Mouse (Mus musculus) inflammation-experienced regulatory T-cells, adult 6 months (primary cell): ENCODE results near the gene Myh2. TPM values are rescaled to one million over a fixed set of nuclear protein-coding genes. Genes with fewer than 3 reads are reported as not detected.

ENCODE experiments used
- ATAC-seq: one replicate; pipeline ENCODE4 v1.8.0; 2017
- polyA plus RNA-seq, 3 experiments: library from polyadenylated mRNA; unstranded; fragments of 100-300 nt; shearing (Covaris generic); gene quantifications; one replicate each; pipeline ENCODE4 v1.2.1; 2017

The Myh2 gene
- polyA plus RNA-seq, 3 experiments from 2014 or later: not detected

DNA sequence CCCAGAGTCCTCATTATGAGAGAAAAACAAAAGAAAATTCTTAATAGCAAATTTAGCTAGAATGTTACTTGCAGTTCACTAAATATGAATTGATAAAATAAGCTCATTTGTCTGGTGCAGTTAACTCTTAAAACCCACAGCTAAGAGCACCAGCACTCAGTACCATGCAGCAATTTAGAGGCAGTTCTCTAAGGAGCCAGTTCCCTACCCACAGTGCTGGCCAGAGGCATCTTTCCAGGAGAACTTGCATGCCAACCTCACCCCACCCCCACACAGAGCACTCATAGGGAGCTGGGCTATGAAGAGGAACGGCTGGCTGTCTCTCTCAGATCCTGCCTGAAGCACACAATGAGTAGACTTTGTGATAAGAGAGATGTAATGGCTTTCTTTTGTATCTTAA, 17.7 kb upstream of the Myh2 start:
- no peak for ATAC-seq

DNA sequence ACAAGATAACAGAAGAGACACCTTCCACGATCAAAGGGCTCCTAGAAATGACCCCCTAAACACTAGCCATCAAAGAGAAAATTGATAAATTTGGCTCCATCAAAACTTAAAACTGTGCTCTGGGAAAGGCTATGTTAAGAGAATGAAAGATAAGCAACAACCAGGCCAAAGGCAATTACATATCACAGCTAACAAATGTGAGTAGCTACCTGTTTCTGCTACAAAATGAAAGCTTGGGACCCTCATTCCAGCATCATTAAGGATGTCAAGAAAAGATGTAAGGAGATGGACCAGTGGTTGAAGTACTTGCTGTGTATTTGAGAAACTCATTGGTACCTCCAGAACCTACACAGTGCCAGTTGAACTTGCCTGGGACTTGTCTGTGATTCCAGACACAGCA, 17.0 kb upstream of the Myh2 start:
- no peak for ATAC-seq

DNA sequence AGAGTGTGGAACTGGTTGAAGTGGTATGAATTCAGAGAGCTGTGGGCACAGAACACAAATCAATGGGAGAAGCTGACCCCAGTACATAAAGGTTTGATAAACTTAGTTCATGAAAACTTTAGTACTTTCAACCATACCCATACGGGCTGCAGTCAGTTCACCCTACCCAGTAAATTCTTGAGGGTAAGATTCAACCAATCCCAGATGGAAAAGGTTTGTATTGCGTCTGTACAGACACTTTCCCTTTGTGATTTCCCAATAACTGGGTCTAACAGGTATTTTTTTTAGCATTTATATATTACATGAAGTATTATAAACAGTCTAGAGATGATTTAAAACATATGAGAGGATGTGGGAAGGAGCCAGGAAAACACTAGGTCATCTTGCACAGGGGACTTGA, 15.2 kb upstream of the Myh2 start:
- no peak for ATAC-seq

DNA sequence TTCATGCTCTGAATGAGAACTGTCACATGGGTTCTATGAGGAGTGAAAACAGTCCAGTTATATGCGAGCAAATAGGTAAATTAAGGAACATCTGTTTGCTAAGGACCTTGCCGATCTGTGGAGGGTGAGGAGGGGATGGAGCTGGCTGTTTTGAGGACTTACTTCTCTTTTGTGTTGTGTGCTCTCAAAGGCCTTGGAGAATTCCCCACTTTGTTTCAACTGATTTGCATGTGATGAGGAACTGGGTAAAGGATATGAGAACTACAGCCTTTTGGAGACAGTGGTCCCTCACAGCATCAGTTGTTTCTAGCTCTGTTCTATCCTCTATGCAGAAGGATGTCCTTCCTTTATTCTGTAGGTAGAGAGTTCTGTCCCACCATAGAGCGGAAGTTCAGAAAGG, 10.7 kb upstream of the Myh2 start:
- no peak for ATAC-seq

DNA sequence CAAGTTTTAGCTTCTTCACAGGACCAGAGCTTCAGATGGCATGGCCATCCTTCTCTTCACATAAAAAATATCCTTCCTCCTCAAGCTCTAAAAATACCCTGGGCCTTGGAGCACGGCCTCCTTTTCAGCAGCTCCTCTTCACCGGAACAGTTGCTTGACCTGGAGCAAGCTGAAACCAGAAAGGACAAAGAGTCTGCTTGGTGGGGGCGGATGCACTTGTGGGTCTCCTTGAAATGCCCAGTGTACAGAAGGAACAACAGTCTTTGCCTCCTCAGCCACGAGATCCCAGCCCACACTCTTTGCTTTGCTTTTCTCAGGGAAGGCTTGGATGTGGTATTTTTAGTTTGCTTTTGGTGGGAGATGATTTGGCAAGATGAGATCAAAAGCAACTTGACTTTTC, 7.1 kb upstream of the Myh2 start:
- ATAC-seq: no peak

DNA sequence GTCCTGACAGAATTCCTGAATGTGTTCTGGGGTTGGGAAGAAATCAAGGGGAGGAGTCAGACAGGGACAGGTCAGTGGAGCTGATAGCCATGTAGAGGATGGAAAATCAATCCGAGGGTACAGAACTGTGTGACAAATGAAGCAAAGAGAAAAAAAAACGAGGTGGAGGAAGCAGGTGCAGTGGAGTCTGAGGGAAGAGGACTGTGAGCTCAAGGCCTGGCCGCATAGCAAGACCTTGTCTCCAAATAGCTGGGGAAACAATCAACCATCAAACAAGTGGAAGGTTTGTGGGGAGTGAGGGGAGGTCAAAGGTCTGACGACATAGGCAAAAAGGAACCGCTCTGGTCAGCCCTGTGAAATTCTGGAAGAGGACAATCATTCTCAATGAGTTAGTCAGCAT, 6.0 kb upstream of the Myh2 start:
- ATAC-seq: no peak

DNA sequence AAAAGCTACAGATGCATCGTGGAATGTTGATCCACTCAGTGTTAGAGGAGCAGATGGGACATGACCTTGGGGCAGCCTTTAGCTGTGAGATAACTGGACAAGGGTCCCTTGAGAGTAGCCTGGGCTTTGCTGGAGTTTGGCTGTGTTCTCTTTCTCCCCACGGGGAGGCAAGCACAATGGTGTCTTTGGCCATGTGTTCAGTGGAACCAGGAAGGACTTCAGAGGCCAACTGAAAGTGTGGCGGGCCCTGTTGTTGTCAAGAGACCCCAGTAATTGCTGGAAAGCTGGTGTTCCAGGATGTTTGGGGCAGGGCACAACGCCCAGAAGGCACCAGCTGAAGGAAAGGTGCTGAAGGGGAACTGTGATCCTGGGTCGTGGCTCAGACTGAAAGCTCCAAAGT, 1.5 kb upstream of the Myh2 start:
- ATAC-seq: no peak

DNA sequence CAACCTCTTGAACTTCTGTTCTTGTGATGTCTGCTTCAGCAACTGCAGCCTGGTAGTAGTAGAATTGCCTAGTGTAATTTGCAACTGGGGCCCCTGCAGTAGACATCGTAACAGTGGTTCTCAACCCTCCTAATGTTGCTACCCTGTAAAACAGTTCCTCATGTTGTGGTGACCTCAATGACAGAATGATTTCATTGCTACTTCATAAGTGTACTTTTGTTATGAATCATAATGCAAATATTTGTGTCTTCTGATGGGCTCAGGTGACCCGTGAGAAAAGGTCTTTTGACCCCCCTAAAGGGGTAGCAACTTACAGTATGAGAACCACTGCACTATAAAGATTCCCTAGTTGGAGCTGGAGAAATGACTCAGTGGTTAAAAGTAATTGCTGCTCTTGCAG, 1.6 kb downstream of the Myh2 start:
- ATAC-seq: no peak

DNA sequence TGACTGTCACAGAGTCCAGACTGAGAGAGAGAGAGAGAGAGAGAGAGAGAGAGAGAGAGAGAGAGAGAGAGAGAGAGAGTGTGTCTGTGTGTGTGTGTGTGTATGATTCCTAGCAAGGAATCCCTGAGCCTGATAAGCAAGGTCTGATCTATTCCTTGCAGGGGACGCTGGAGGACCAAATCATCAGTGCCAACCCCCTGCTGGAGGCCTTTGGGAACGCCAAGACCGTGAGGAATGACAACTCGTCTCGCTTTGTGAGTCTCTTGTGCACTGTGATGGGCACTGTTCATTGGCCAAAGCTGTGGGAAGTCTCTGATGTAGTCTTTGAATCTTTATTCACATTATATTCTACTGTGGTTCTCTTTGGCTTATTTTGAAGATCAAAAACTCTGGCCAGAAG, 5.5 kb downstream of the Myh2 start:
- ATAC-seq: no peak

DNA sequence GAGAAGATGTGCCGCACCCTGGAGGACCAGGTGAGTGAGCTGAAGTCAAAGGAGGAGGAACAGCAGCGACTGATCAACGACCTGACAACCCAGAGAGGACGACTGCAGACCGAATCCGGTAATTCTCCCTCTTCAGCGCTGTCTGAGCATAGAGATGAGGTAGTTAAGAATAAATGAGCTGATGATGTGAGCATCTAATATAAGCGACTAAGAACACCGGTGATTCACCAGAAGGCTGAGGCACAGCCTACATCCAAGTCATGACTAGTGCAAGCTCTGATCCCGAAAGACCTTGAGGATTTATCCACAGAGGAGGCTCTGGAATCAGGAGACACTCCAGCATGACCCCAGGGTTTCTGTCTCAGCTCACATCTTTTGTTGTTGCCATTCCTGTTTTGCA, 19.5 kb downstream of the Myh2 start:
- no peak for ATAC-seq

DNA sequence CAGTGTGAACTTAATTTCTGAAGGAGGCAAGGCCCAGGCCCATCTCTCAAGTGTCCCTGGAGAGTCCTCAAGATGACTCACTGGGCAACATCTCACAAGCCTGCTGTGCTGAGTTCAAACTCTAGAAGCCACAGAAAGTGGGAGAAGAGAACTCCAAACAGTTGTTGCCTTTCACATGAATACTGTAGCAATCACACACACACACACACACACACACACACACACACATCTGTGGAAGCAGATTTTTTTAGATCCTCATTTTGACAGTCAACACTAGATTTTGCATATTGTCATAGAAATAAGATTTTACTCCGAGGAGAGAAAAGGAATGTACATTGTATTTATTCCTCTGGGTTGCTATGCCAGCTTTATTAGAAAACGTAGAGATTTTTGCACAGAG, 20.0 kb downstream of the Myh2 start:
- no peak for ATAC-seq

DNA sequence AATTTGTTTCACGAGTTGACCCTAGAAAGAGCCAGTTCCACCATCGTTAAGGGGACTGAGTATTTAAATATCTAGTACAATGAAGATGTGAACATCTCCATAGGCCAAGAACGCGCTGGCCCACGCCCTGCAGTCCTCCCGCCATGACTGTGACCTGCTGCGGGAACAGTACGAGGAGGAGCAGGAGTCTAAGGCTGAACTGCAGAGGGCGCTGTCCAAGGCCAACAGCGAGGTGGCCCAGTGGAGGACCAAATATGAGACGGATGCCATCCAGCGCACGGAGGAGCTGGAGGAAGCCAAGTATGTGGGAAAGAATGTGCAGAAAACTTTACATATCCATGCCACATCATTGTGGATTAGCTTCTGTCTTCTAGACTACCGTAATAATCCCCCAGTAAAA, 20.7 kb downstream of the Myh2 start:
- ATAC-seq: no peak

DNA sequence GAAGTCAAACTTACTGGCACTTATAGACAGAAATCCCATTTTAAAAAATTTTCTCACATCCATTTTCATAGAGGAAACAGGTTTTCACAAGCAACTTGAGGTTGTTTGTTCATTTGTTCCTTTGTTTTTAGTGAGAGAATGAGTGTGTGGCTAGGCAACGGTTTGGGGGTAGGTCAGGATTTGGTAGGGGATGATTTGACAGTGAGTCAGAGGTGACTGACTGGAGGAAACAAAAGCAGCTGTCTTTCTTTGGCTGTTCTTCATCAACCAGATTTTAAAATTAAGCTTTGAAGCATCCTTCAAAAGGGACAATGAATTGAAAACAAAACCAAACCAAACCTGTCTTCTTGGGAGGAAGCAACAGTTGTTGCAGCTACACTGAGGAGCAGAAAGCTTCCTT, 28.5 kb downstream of the Myh2 start:
- ATAC-seq: no peak

DNA sequence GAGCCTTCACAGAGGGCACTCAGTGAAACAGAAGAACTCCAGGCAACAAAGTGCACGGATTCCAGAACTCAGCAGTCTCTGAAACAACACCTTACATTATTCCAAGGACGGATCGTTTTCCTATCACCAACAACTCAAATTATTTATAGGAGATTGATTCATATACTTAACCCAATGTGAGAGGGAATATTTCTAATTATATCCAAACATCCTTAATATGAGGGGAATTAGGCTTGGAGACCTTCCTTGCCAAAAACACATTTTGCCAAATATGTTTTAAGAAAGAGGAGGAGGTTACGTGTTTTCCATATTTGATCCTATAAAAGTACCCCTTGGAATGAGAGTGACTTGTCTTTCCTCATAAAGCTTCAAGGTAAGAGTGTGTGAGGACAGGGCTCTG, 28.9 kb downstream of the Myh2 start, which contains the start of gene Myh1:
Myh1 (plus strand) TSS at position 301 of the 400 bp plus-strand sequence.
- ATAC-seq: no peak

DNA sequence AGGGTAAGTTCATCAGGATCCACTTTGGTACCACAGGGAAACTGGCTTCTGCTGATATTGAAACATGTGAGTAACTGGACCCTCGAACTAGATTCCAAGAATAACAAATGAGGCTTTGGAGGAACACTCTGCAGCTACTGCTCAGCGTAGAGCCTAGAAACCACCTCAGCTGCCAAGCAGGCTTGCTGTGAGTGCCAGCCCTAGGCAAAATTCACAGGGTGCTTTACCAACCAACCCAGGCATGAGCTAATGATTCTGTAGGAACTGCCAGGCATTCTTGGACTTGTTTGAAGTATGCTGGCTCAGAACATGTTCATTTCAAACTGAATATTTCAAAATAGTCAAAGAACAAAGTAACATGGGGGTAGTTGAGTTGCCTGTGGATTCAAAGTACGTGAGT, 33.9 kb downstream of the Myh2 start:
- no peak for ATAC-seq

DNA sequence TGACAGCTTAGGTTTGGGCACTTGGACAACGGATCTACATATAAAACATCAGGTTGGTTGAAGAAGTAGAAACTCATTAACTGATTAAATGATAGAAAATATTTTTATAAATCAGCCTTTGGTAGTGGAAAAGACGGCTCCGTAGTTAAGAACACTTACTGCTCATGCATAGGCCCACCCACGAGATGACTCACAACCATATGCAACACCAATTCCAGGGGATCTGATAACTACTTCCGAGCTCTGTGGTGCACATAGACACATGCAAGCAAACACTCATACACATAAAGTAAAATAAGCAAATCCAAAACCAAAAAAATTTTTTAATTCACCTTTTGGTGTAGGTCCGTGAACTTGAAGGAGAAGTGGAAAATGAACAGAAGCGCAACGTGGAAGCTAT, 51.0 kb downstream of the Myh2 start:
- ATAC-seq: no peak

DNA sequence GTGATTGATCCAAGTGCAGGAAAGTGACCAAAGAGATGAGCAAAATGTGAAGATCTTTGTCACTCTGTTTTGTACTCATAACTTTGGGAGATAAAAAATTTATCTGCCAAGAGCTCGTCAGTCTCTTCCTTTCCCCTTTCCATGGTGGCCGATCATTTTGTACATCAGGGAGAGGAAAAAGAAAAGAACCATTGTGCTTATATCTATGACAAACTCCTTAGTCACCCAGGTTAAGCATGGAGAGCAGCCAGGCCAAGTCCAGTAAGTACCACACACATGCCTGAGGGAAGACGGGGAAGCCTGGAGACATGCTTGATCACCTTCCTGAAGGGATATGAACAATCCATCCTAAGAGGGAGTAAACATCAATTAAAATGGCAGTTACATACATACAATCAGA, 53.6 kb downstream of the Myh2 start:
- ATAC-seq: no peak

DNA sequence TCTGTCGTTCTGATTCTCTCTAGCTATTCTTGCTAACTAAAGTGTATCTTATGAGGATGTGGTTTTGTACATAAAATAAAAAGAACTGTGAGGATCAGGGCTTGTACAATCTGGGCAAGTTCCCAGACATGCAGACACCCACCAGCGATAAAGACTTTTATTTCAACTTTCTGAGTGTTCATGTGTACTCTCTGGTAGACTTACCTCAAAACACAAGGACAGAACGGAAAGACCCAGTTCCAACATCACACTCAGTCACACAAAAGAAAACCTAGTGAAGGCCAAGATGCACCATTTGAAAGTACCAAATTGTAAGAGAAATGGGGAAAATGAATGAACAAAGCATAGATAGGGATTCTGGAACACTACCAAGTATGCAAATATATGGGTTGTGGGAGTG, 57.9 kb downstream of the Myh2 start:
- no peak for ATAC-seq

DNA sequence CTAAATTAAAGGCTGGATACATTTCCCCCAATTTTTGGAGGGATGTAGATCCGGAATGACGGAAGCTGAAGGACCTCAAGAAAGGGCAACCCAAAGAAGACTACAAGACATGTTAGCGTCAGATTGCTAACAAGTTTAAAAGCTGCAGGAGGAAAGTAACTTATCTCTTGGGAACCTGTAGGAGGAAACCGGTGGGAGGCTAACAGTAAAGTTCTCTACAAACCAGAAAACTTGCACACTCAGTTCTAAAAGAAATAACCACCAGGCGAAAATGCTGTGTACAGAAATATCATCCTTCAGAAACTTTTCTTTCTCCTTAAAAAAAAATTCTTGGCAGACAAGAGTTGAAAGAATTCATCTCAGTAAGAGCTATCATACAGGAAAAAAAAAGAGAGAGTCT, 58.3 kb downstream of the Myh2 start:
- ATAC-seq: no peak

DNA sequence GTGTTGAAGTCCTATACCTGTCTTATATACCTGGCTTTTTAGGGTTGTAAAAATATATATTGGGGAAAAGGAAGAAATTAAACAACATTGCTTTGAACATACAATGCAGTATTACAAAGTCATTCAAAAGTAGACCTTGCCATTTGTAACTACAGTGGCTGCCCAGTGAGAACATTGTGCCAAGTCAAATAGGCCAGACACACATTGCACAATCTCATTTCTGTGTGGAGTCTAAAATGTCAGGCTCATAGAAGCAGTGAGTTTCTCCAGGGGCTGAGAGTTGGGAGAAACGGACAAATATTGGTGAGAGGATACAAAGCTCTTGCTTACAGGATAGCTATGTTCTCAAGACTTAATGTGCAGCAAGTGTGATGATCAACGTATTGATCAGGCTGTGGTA, 59.1 kb downstream of the Myh2 start:
- ATAC-seq: no peak

DNA sequence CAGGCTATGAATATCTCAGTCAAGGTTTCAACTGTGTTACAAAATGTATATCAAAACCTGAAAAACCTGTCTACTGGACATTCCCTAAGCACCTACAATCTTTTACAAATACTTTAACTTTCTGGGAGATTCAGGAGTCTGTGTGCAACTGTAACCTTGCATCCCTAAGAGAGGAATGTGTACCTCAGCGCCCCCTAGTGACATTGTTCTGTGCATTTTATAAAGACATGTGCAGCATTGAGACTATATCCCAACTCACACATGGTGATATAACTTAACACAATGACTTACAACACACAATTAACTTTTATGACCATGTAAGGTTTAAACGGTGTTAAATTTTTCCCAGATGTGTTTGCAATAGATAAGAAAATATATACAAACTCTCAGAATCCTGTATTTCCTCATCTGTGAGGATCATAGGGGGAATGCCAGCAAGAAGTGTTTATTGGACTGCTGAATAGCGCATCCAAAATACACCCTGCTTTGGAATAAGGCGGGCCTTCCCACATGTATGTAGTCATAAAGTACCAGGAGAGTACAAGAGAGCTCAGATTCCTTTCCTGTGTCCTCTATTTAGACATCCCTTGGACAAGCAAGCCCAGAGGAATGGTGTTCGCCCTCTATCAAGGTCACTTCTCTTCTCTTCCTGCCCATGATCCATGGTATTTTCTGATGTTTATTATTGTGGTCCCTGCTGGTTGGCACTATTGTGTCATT, 65.0 kb downstream of the Myh2 start:
- ATAC-seq: no peak

DNA sequence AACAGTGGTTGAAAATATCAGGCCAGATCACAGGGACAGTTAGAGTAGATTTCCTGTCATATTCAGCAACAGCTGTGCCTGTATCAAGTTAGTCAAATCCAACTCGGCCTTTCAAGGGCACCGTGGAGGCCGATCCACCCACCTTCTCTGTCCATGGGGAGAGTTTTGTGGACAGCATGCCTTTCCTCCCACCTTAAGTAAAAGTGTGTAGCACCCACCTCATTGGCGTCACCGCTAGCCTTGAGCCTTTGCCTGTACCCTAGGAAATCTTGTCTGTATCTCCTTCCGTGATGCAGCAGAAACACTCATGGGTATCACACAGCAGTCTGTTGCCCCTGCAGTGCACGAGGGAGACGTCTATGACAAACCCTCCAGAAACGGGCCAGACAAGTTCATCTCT, 66.0 kb downstream of the Myh2 start:
- ATAC-seq: no peak

DNA sequence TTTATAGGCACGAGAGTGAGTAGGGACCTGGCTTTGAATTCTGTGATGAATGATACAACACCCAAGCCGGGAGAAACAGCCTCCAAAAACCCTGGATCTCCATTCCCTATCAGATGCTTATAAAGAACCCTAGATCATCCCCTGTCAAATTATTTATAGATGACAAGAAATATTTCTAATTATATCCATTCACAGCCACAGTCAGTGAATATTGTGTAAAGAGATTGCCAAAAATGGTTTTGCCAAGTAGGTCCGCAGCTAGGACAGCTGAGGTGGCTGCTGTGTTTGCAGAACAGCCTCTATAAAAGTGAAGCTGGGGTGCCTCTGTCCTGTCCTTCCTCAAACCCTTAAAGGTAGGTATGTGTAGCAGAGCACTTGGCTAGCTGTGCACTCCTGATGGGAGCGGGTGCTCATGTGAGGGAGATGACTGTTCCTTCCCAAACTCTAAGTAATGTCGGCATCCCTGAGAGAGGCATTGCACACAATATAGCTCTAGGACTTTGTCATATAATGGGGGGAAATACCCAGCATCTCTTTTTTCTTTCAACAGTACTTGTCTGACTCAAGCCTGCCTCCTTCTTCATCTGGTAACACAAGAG, 66.8 kb downstream of the Myh2 start, which contains the start of gene Myh4:
Myh4 (plus strand) TSS at position 549 of the 599 bp plus-strand sequence.
- no peak for ATAC-seq

DNA sequence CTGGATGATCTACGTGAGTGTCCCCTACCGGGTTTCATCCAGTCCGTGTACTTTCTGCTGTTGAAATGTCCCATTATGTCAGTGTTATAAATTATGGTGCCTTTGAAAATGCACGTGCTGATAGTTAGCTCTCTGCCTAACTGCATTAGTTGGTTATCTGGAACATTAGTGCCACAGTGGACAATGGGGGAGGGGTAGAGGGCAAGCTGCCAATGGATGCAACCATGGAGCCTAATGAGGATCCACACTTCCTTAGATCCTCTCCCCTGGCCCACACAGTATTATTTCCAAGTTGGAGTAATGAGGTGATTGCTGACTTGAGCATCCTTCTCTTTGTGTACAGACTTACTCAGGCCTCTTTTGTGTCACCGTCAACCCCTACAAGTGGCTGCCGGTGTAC, 70.2 kb downstream of the Myh2 start:
- no peak for ATAC-seq
